Mouse (Mus musculus) liver, embryonic 14.5 days (tissue): ENCODE measurements at regions not wholly inside any gene's neighbourhood (a gene's known extent, or its start where the extent isn't known, plus 50 kb on each side); places are given as distances from the start of the nearest gene placed in this dataset.

Experiments used
- ATAC-seq: fragments of 200-750 bp; cut with Nextera tagmentation; 2 replicates; pipeline ENCODE4 v1.8.0; 2017; ENCODE audit warnings: moderate number of reproducible peaks, mild to moderate bottlenecking, moderate library complexity; ENCODE audit not compliant: insufficient read depth
- DNase-seq, 3 experiments: peaks; one replicate each; pipeline ENCODE4 v3.0.0-alpha.2; 2012 to 2013; ENCODE audit warnings: low read depth in 3 of 3, low spot score in 3 of 3
- H3K27ac ChIP-seq: fragments of 300-500 bp; sonication (generic); 2 replicates; pipeline ENCODE4 v1.5.1; 2014; ENCODE audit warnings: moderate library complexity, mild to moderate bottlenecking, control low read depth, inconsistent platforms
- H3K27me3 ChIP-seq: fragments of 300-500 bp; sonication (generic); 2 replicates; pipeline ENCODE4 v1.6.1; 2014; ENCODE audit warnings: mild to moderate bottlenecking, low read length, moderate library complexity; ENCODE audit not compliant: control insufficient read depth, insufficient read depth
- H3K36me3 ChIP-seq: fragments of 300-500 bp; sonication (generic); replicated peaks from 2 replicates; pipeline ENCODE4 v1.6.1; 2014; ENCODE audit warnings: low read depth; ENCODE audit not compliant: control insufficient read depth, insufficient read depth
- H3K4me1 ChIP-seq, 2 experiments: fragments of 200-500 bp in 1 of 2; fragments of 300-500 bp in 1 of 2; sonication (generic) in 1 of 2; replicated peaks; 2 replicates each; pipeline ENCODE4 v1.6.1; 2012 to 2014; ENCODE audit warnings: antibody characterized with exemption in 1 of 2, inconsistent platforms in 1 of 2, low read length in 1 of 2; ENCODE audit not compliant: control insufficient read depth in 2 of 2, insufficient read depth in 2 of 2
- H3K4me2 ChIP-seq: fragments of 300-500 bp; sonication (generic); 2 replicates; pipeline ENCODE4 v1.6.1; 2014; ENCODE audit warnings: low read depth, mild to moderate bottlenecking, control low read depth, moderate library complexity
- H3K4me3 ChIP-seq, 2 experiments: fragments of 200-500 bp in 1 of 2; fragments of 300-500 bp in 1 of 2; sonication (generic) in 1 of 2; 2 replicates each; pipeline ENCODE4 v1.5.1; 2012 to 2014; ENCODE audit warnings: low read depth in 2 of 2, low read length in 2 of 2, mild to moderate bottlenecking in 2 of 2, control low read depth in 1 of 2, inconsistent platforms in 1 of 2, moderate library complexity in 1 of 2; ENCODE audit not compliant: insufficient read depth in 1 of 2
- H3K9ac ChIP-seq: fragments of 300-500 bp; sonication (generic); replicated peaks from 2 replicates; pipeline ENCODE4 v1.6.1; 2014; ENCODE audit warnings: mild to moderate bottlenecking, control low read depth, moderate library complexity
- H3K9me3 ChIP-seq: fragments of 300-500 bp; sonication (generic); 2 replicates; pipeline ENCODE4 v1.6.1; 2016; ENCODE audit warnings: low read length, mixed read lengths; ENCODE audit not compliant: control insufficient read depth
- CTCF ChIP-seq: IDR thresholded peaks from 2 replicates; pipeline ENCODE4 v1.5.1; 2016; ENCODE audit warnings: antibody characterized with exemption, low read depth, control low read depth
- EP300 ChIP-seq: IDR thresholded peaks from 2 replicates; pipeline ENCODE4 v1.6.1; 2016; ENCODE audit warnings: antibody characterized with exemption, low read depth
- WGBS: fragments of 180-500 bp; shearing (Covaris S2); extraction: QIAGEN DNeasy Blood & Tissue Kit; methylation state at CpG from one replicate; pipeline ENCODE4 v1.1.7; 2014; ENCODE audit not compliant: insufficient replicate concordance; 5-methylcytosine and 5-hydroxymethylcytosine counted together

DNA sequence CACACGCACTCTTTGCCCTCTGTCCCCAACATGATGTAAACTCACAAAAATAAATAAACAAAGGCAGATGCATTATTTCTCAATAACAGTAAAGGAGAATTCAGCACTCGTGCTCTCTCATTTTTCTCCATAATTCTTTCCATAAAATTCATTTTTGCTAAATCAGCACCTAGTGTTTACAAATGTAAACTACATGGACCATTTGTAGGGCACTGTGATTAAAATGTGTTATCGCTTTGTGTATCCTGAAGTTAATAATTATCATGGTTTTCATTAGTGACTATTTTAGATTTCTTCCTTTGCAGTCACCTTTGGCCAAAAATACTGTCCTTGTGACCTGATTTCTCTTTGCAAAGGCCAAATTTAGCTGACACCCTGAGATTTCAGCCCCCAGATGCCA, 61.0 kb upstream of the Ppm1b start:
- DNase-seq (no peak), ATAC-seq (no peak)
- Histone ChIP-seq H3K9ac (no peak overlapping the region), H3K4me2 (no peak overlapping the region), H3K36me3 (no peaks in the 10 kb centered on the region), H3K4me3 (no peak overlapping the region), H3K27ac (no peak overlapping the region), H3K4me1 (peaks cover 9 to 19% of the 10 kb centered on the region in 2 experiments), H3K9me3 (no peaks in the 10 kb centered on the region; the same call in none of the 2 replicates), H3K27me3 (no peaks in the 10 kb centered on the region)
- 65% methylated on average over 3 of the region's 3 CpGs for WGBS
- no peak for TF ChIP-seq CTCF
- TF ChIP-seq EP300 = no peak

DNA sequence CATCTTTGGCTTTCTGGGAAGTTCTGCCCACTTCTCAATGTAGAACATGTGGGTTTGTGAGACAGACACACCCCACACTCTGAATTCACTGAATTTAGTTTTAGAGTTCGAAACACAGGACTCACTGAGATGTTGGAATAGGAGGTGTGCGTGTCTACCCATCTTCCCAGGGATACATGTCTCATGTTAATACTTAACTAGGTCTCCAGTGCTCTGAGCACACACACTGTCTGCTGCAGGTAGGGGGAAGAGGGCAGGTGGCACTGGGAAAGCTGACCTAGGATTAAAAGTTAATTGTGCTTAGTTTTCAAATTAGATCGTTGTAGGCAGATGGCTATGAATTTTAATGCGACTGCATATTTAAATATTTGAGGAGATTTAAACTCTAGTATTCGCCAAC, 60.0 kb upstream of the Ppm1b start:
- no peak overlapping the region for H3K4me2 ChIP-seq
- H3K27ac ChIP-seq = no peak overlapping the region
- no peak overlapping the region for H3K4me3 ChIP-seq
- ATAC-seq (no peak), DNase-seq (no peak)
- no peak overlapping the region for H3K9ac ChIP-seq
- no peaks in the 10 kb centered on the region for H3K36me3 ChIP-seq
- no peaks in the 10 kb centered on the region; the same call in none of the 2 replicates for H3K9me3 ChIP-seq
- 66% methylated on average over 5 of the region's 5 CpGs for WGBS
- H3K4me1 ChIP-seq = peaks cover 9 to 19% of the 10 kb centered on the region in 2 experiments
- H3K27me3 ChIP-seq = no peaks in the 10 kb centered on the region
- TF ChIP-seq CTCF (no peak), EP300 (no peak)

DNA sequence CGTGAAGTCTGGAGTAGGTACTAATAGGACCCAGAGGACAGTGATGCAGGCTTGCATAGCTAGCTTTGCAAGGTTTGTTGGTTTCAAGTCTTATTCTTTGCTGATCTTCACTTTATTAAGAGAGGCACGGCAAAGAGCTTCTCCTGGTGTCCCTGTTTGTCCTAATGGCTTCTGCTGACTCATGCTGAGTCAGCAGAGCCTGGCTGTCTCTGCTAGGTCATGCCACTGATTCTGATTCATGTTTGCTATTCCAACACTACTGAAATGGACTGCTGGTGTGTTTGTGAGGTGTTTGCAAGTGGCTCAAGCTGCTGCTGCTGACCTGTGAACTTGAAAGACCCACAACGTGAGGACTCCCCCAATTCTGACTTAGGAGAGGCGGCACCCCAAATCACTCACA, 58.1 kb upstream of the Ppm1b start:
- TF ChIP-seq EP300 = no peak
- TF ChIP-seq CTCF = no peak
- H3K27ac ChIP-seq = no peak overlapping the region
- DNase-seq = peak in 1 of 3 experiments; percentile 28
- H3K9me3 ChIP-seq = no peaks in the 10 kb centered on the region; the same call in none of the 2 replicates
- H3K4me3 ChIP-seq = no peak overlapping the region
- H3K4me2 ChIP-seq = no peak overlapping the region
- no peak overlapping the region for H3K9ac ChIP-seq
- no peaks in the 10 kb centered on the region for H3K27me3 ChIP-seq
- no peaks in the 10 kb centered on the region for H3K36me3 ChIP-seq
- peaks cover 5 to 11% of the 10 kb centered on the region in 2 experiments for H3K4me1 ChIP-seq
- no peak for ATAC-seq
- WGBS = 84% methylated on average over 4 of the region's 4 CpGs

DNA sequence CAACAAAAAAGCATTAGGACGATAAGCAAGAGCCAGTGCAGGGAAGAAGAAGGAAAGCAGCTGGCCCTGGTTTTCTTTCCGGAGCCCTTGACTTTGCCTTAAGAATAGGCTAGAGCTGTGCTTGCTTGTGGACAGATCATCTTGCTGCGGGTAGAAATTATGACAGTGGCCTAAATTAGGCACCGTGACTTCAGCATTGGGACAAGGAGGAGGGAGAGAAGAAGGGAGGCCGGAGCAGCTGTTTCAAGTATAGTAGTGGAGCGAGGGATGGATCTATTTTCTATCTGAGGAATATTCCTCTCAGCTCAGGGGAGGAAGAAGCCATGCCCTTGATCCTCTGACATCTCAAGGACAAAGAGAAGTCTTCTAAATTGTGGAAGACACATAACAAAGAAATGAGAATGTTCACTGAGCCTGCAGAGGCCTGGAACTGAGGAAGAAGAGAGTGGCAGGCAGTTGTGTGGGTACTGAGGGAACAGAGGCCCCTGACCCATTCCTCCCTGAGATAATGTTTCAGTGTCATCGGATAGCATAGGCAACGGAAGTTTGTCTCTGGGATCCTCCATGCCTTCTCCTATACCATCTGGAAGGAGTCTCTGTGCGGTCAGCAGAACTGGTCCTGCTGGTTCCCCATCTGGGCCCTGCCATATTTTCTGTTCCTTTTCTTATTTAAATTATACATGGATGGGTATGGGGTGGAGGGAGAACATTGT, 52.8 kb upstream of the Ppm1b start:
- no peaks in the 10 kb centered on the region for H3K4me1 ChIP-seq
- no peaks in the 10 kb centered on the region for H3K27me3 ChIP-seq
- no peak for DNase-seq
- H3K9ac ChIP-seq = no peak overlapping the region
- H3K36me3 ChIP-seq = no peaks in the 10 kb centered on the region
- no peak overlapping the region for H3K27ac ChIP-seq
- no peak for TF ChIP-seq EP300
- TF ChIP-seq CTCF = no peak
- H3K4me2 ChIP-seq = no peak overlapping the region
- no peak overlapping the region for H3K4me3 ChIP-seq
- no peaks in the 10 kb centered on the region for H3K9me3 ChIP-seq
- ATAC-seq = no peak
- WGBS = 76% methylated on average over 9 of the region's 9 CpGs
